Mouse (Mus musculus) hindbrain, embryonic 12.5 days (tissue): ENCODE results near the gene Mb. TPM values are rescaled to one million over a fixed set of nuclear protein-coding genes. Genes with fewer than 3 reads are reported as not detected.

Source experiments
- ATAC-seq: fragments of 200-750 bp; cut with Nextera tagmentation; 2 replicates; pipeline ENCODE4 v1.8.0; 2017; ENCODE audit warnings: moderate TSS enrichment; ENCODE audit not compliant: low FRiP score
- H3K27ac ChIP-seq: fragments of 300-500 bp; sonication (generic); 2 replicates; pipeline ENCODE4 v1.5.1; 2016; ENCODE audit warnings: mild to moderate bottlenecking
- H3K27me3 ChIP-seq: fragments of 300-500 bp; sonication (generic); 2 replicates; pipeline ENCODE4 v1.6.1; 2016; ENCODE audit warnings: mild to moderate bottlenecking
- H3K36me3 ChIP-seq: fragments of 300-500 bp; sonication (generic); 2 replicates; pipeline ENCODE4 v1.6.1; 2016; ENCODE audit warnings: mild to moderate bottlenecking
- H3K4me1 ChIP-seq: fragments of 300-500 bp; sonication (generic); 2 replicates; pipeline ENCODE4 v1.6.1; 2016
- H3K4me2 ChIP-seq: fragments of 300-500 bp; sonication (generic); replicated peaks from 2 replicates; pipeline ENCODE4 v1.6.1; 2016; ENCODE audit warnings: mild to moderate bottlenecking
- H3K4me3 ChIP-seq: fragments of 300-500 bp; sonication (generic); 2 replicates; pipeline ENCODE4 v1.5.1; 2016; ENCODE audit warnings: mild to moderate bottlenecking
- H3K9ac ChIP-seq: fragments of 300-500 bp; sonication (generic); 2 replicates; pipeline ENCODE4 v1.6.1; 2016; ENCODE audit warnings: mild to moderate bottlenecking, moderate library complexity
- H3K9me3 ChIP-seq: fragments of 300-500 bp; sonication (generic); replicated peaks from 2 replicates; pipeline ENCODE4 v1.6.1; 2016; ENCODE audit warnings: mild to moderate bottlenecking
- WGBS: fragments of 180-500 bp; shearing (Covaris S2); methylation state at CpG from one replicate; pipeline ENCODE4 v1.1.7; 2016; 5-methylcytosine and 5-hydroxymethylcytosine counted together
- polyA plus RNA-seq: library from polyadenylated mRNA; unstranded; fragments of >200 nt; fragmentation: Nextera tagmentation; extraction: Ambion mirVana; gene quantifications from 2 replicates; pipeline ENCODE4 v1.2.1, GENCODE M21; 2016

The Mb gene
- polyA plus RNA-seq, 1 experiment from 2014 or later = 0.80 TPM

- Histone ChIP-seq H3K9me3 (no peaks in the 10 kb centered on the region; the same call in 1 of the 2 replicates), H3K4me2 (no peak overlapping the region), H3K4me1 (peaks cover 31% of the 10 kb centered on the region), H3K36me3 (no peaks in the 10 kb centered on the region), H3K27me3 (no peaks in the 10 kb centered on the region), H3K9ac (peak overlapping the region; percentile 38; the same call in 1 of the 2 replicates), H3K27ac (peak overlapping the region; percentile 79), H3K4me3 (no peak overlapping the region)
- 66% methylated on average over 2 of the region's 2 CpGs for WGBS
- no peak for ATAC-seq
Observed at GRCm38 (mm10) chr15:77036989-77037277, 13.5 kb downstream of the Mb start.

- no peak overlapping the region for H3K4me2 ChIP-seq
- ATAC-seq = no peak
- no peak overlapping the region for H3K4me3 ChIP-seq
- peak overlapping the region; percentile 79 for H3K27ac ChIP-seq
- 77% methylated on average over 11 of the region's 11 CpGs for WGBS
- peaks cover 31% of the 10 kb centered on the region for H3K4me1 ChIP-seq
- no peaks in the 10 kb centered on the region for H3K36me3 ChIP-seq
- no peaks in the 10 kb centered on the region; the same call in 1 of the 2 replicates for H3K9me3 ChIP-seq
- no peaks in the 10 kb centered on the region for H3K27me3 ChIP-seq
- 0 out of 2 replicates have a peak overlapping the region, but pooled peaks have one; percentile 38 for H3K9ac ChIP-seq
Observed at GRCm38 (mm10) chr15:77036320-77036988, 14.0 kb downstream of the Mb start.

GRCm38 (mm10) chr15:77035643-77036042 lies 14.8 kb downstream of the Mb start:
- no peaks in the 10 kb centered on the region for H3K36me3 ChIP-seq
- H3K27ac ChIP-seq = no peak overlapping the region
- H3K4me2 ChIP-seq = no peak overlapping the region
- no peak overlapping the region for H3K9ac ChIP-seq
- no peak overlapping the region for H3K4me3 ChIP-seq
- no peak for ATAC-seq
- no peaks in the 10 kb centered on the region; the same call in 1 of the 2 replicates for H3K9me3 ChIP-seq
- no peaks in the 10 kb centered on the region for H3K27me3 ChIP-seq
- 91% methylated on average over 3 of the region's 3 CpGs for WGBS
- H3K4me1 ChIP-seq = peaks cover 30% of the 10 kb centered on the region

GRCm38 (mm10) chr15:77034526-77034925 lies 15.9 kb downstream of the Mb start:
- no peaks in the 10 kb centered on the region; the same call in 1 of the 2 replicates for H3K9me3 ChIP-seq
- no peak for ATAC-seq
- WGBS = 73% methylated on average over 6 of the region's 6 CpGs
- no peak overlapping the region for H3K27ac ChIP-seq
- no peak overlapping the region for H3K9ac ChIP-seq
- H3K4me1 ChIP-seq = peaks cover 20% of the 10 kb centered on the region
- H3K4me2 ChIP-seq = no peak overlapping the region
- H3K4me3 ChIP-seq = no peak overlapping the region
- H3K36me3 ChIP-seq = no peaks in the 10 kb centered on the region
- no peaks in the 10 kb centered on the region for H3K27me3 ChIP-seq

GRCm38 (mm10) chr15:77031271-77031670 lies 19.2 kb downstream of the Mb start:
- Histone ChIP-seq H3K4me2 (no peak overlapping the region), H3K9ac (no peak overlapping the region), H3K4me1 (peaks cover 3% of the 10 kb centered on the region), H3K36me3 (no peaks in the 10 kb centered on the region), H3K9me3 (no peaks in the 10 kb centered on the region), H3K4me3 (no peak overlapping the region), H3K27me3 (no peaks in the 10 kb centered on the region), H3K27ac (no peak overlapping the region)
- WGBS = 50% methylated on average over 3 of the region's 3 CpGs
- no peak for ATAC-seq

GRCm38 (mm10) chr15:77029331-77029991 lies 21.0 kb downstream of the Mb start:
- 35% methylated on average over 7 of the region's 7 CpGs for WGBS
- H3K4me2 ChIP-seq = no peak overlapping the region
- no peaks in the 10 kb centered on the region for H3K36me3 ChIP-seq
- H3K27ac ChIP-seq = no peak overlapping the region
- peak; percentile 61 for ATAC-seq
- no peaks in the 10 kb centered on the region for H3K9me3 ChIP-seq
- H3K9ac ChIP-seq = no peak overlapping the region
- H3K4me1 ChIP-seq = peaks cover 10% of the 10 kb centered on the region
- no peaks in the 10 kb centered on the region for H3K27me3 ChIP-seq
- no peak overlapping the region for H3K4me3 ChIP-seq

- Histone ChIP-seq H3K9me3 (no peaks in the 10 kb centered on the region), H3K4me2 (no peak overlapping the region), H3K36me3 (no peaks in the 10 kb centered on the region), H3K9ac (no peak overlapping the region), H3K27ac (no peak overlapping the region), H3K4me1 (peaks cover 10% of the 10 kb centered on the region), H3K27me3 (no peaks in the 10 kb centered on the region), H3K4me3 (no peak overlapping the region)
- WGBS = 65% methylated on average over 6 of the region's 6 CpGs
- no peak for ATAC-seq
Observed at GRCm38 (mm10) chr15:77027675-77028074, 22.8 kb downstream of the Mb start.

- ATAC-seq = no peak
- no peaks in the 10 kb centered on the region for H3K27me3 ChIP-seq
- no peaks in the 10 kb centered on the region for H3K9me3 ChIP-seq
- 91% methylated on average over 3 of the region's 3 CpGs for WGBS
- H3K36me3 ChIP-seq = no peaks in the 10 kb centered on the region
- no peak overlapping the region for H3K4me2 ChIP-seq
- no peak overlapping the region for H3K27ac ChIP-seq
- H3K4me1 ChIP-seq = peaks cover 10% of the 10 kb centered on the region
- no peak overlapping the region for H3K4me3 ChIP-seq
- H3K9ac ChIP-seq = no peak overlapping the region
Observed at GRCm38 (mm10) chr15:77027117-77027516, 23.4 kb downstream of the Mb start.

GRCm38 (mm10) chr15:77025884-77026583 lies 24.4 kb downstream of the Mb start:
- peaks cover 10% of the 10 kb centered on the region for H3K4me1 ChIP-seq
- no peaks in the 10 kb centered on the region for H3K36me3 ChIP-seq
- no peak overlapping the region for H3K27ac ChIP-seq
- H3K27me3 ChIP-seq = no peaks in the 10 kb centered on the region
- no peaks in the 10 kb centered on the region for H3K9me3 ChIP-seq
- no peak overlapping the region for H3K4me3 ChIP-seq
- ATAC-seq = peak; percentile 53; the same call in 1 of the 2 replicates
- 62% methylated on average over 5 of the region's 5 CpGs for WGBS
- H3K9ac ChIP-seq = no peak overlapping the region
- no peak overlapping the region for H3K4me2 ChIP-seq

GRCm38 (mm10) chr15:77022401-77022957 lies 28.0 kb downstream of the Mb start:
- WGBS = 82% methylated on average over 5 of the region's 5 CpGs
- H3K27me3 ChIP-seq = no peaks in the 10 kb centered on the region
- no peaks in the 10 kb centered on the region for H3K36me3 ChIP-seq
- H3K4me1 ChIP-seq = peaks cover 10% of the 10 kb centered on the region
- no peak overlapping the region for H3K9ac ChIP-seq
- no peak overlapping the region for H3K4me3 ChIP-seq
- no peak overlapping the region for H3K27ac ChIP-seq
- no peaks in the 10 kb centered on the region for H3K9me3 ChIP-seq
- ATAC-seq = no peak
- H3K4me2 ChIP-seq = no peak overlapping the region

GRCm38 (mm10) chr15:77021851-77022250 lies 28.6 kb downstream of the Mb start:
- ATAC-seq = no peak
- 79% methylated on average over 4 of the region's 4 CpGs for WGBS

GRCm38 (mm10) chr15:77021056-77021455 lies 29.4 kb downstream of the Mb start:
- H3K27ac ChIP-seq = no peak overlapping the region
- H3K4me3 ChIP-seq = no peak overlapping the region
- H3K9ac ChIP-seq = no peak overlapping the region
- ATAC-seq = no peak
- WGBS = 88% methylated on average over 3 of the region's 3 CpGs
- no peaks in the 10 kb centered on the region for H3K9me3 ChIP-seq
- H3K27me3 ChIP-seq = no peaks in the 10 kb centered on the region
- no peaks in the 10 kb centered on the region for H3K36me3 ChIP-seq
- no peak overlapping the region for H3K4me2 ChIP-seq
- peaks cover 5% of the 10 kb centered on the region for H3K4me1 ChIP-seq

More at GRCm38 (mm10) chr15:77021851-77022250, 28.6 kb downstream of the Mb start:
- Histone ChIP-seq H3K4me2 (no peak overlapping the region), H3K27ac (no peak overlapping the region), H3K9me3 (no peaks in the 10 kb centered on the region), H3K9ac (no peak overlapping the region), H3K27me3 (no peaks in the 10 kb centered on the region), H3K4me1 (peaks cover 10% of the 10 kb centered on the region), H3K4me3 (no peak overlapping the region), H3K36me3 (no peaks in the 10 kb centered on the region)
